Comparison of ENCODE assay signal across 8 mouse cellular contexts in the genomic region with DNA sequence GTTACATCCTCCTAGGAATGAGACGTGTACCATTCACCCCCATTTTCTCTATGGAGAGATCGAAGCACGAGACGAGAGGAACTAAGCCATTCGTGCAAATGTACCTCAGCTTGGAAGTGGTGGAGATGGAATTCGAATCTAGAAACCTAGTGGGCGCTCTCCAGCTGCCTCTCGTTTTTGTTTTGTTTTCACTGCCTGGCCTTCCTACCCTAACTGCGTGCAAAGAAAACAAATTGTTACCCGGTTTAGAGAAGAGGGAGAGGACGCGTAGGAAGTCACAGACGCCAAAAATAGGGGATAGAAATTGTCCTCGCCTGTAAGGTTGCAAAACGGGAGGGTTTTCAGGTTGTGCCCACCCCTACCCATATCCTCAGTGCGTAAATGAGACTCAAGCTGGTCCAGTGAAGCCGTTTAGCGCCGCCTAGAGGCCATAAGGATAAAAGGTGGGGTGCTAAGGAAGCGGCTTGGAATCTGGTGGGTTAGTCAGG. TPM values are rescaled to one million over a fixed set of nuclear protein-coding genes. Genes with fewer than 3 reads are reported as not detected.
DNase-seq lines count a peak whose midpoint lies in the region; ATAC-seq lines count a peak whose summit lies in the region.

No protein-coding gene starts in this region.

- H3K4me3 ChIP-seq in embryonic facial prominence, embryonic 10.5 days, result peak overlapping the region; percentile 58
- H3K4me3 ChIP-seq in limb, embryonic 13.5 days, result peak overlapping the region; percentile 53
- peak overlapping the region; percentile 44 for H3K4me3 ChIP-seq in midbrain, embryonic 15.5 days

- peaks cover 17% of the 10 kb centered on the region for H3K4me1 ChIP-seq in embryonic facial prominence, embryonic 10.5 days
- H3K4me1 ChIP-seq in limb, embryonic 13.5 days, result peaks cover 11% of the 10 kb centered on the region
- H3K4me1 ChIP-seq in midbrain, embryonic 15.5 days, result peaks cover 23% of the 10 kb centered on the region

- WGBS in embryonic facial prominence, embryonic 10.5 days, result 2% methylated on average over 20 of the region's 20 CpGs
- WGBS in limb, embryonic 13.5 days, result under 1% methylated on average over 20 of the region's 20 CpGs
- WGBS in midbrain, embryonic 15.5 days, result under 1% methylated on average over 20 of the region's 20 CpGs

- peaks cover 63% of the 10 kb centered on the region for H3K27me3 ChIP-seq in embryonic facial prominence, embryonic 10.5 days (replicated peaks; ENCODE audit: low read depth, poor library complexity, severe bottlenecking)
- H3K27me3 ChIP-seq in limb, embryonic 13.5 days, result peaks cover 65% of the 10 kb centered on the region
- peaks cover 30% of the 10 kb centered on the region for H3K27me3 ChIP-seq in midbrain, embryonic 15.5 days (replicated peaks)

- no peaks in the 10 kb centered on the region for H3K36me3 ChIP-seq in embryonic facial prominence, embryonic 10.5 days (replicated peaks)
- H3K36me3 ChIP-seq in limb, embryonic 13.5 days, result no peaks in the 10 kb centered on the region
- no peaks in the 10 kb centered on the region for H3K36me3 ChIP-seq in midbrain, embryonic 15.5 days (replicated peaks)

- peak overlapping the region; percentile 26; the same call in 1 of the 2 replicates for H3K9ac ChIP-seq in limb, embryonic 13.5 days
- peak overlapping the region; percentile 30; the same call in 1 of the 2 replicates for H3K9ac ChIP-seq in midbrain, embryonic 15.5 days

- H3K4me2 ChIP-seq in limb, embryonic 13.5 days (replicated peaks), result peak overlapping the region; percentile 74
- H3K4me2 ChIP-seq in midbrain, embryonic 15.5 days, result peak overlapping the region; percentile 66

- H3K9me3 ChIP-seq in embryonic facial prominence, embryonic 10.5 days, result no peaks in the 10 kb centered on the region
- H3K9me3 ChIP-seq in limb, embryonic 13.5 days, result no peaks in the 10 kb centered on the region
- no peaks in the 10 kb centered on the region for H3K9me3 ChIP-seq in midbrain, embryonic 15.5 days

- no peak overlapping the region for H3K27ac ChIP-seq in embryonic facial prominence, embryonic 10.5 days (replicated peaks)
- H3K27ac ChIP-seq in limb, embryonic 13.5 days, result no peak overlapping the region
- H3K27ac ChIP-seq in midbrain, embryonic 15.5 days, result no peak overlapping the region

- peak; percentile 59 for ATAC-seq in limb, embryonic 13.5 days (ENCODE audit: low FRiP score, low read depth)
- ATAC-seq in midbrain, embryonic 15.5 days (replicated peaks), result peak; percentile 62

- DNase-seq in 416B (ENCODE audit: low read depth), result peak; percentile 94
- peak; percentile 78 for DNase-seq in adrenal gland, postnatal 10 days
- peak; percentile 79 for DNase-seq in embryonic facial prominence, embryonic 10.5 days (ENCODE audit: low spot score)
- DNase-seq in heart, adult 11 months, result peak; percentile 99
- peak; percentile 80 for DNase-seq in kidney, adult 11 months
- peak; percentile 54 to 67 for DNase-seq in spleen, postnatal 36 days (ENCODE audit: low spot score in 2 of 2)

RNA-seq across cellular contexts. Expression of a gene that starts 2.2 kb away (rescaled TPM):
- total RNA-seq in adrenal gland, postnatal 10 days (2021), result 1 to 10 TPM; 4.4 to 4.8 TPM
- polyA plus RNA-seq in embryonic facial prominence, embryonic 10.5 days (2016; fragmentation: Nextera tagmentation; extraction: Ambion mirVana), result 1.4 and 1.6 TPM in 2 replicates
- 2.1 and 2.7 TPM in 2 replicates for polyA plus RNA-seq in limb, embryonic 13.5 days (2015; fragmentation: Nextera tagmentation; extraction: Ambion mirVana)
- 1.5 and 1.6 TPM in 2 replicates for polyA plus RNA-seq in midbrain, embryonic 15.5 days (2015; fragmentation: Nextera tagmentation; extraction: Ambion mirVana)

RNA-seq across cellular contexts. Expression of a gene that starts 27.4 kb away (rescaled TPM):
- total RNA-seq in adrenal gland, postnatal 10 days (2021), result 10 to 100 TPM; 39.2 to 56.6 TPM
- 37.4 and 42.2 TPM in 2 replicates for polyA plus RNA-seq in embryonic facial prominence, embryonic 10.5 days (2016; fragmentation: Nextera tagmentation; extraction: Ambion mirVana)
- 28.8 and 38.1 TPM in 2 replicates for polyA plus RNA-seq in limb, embryonic 13.5 days (2015; fragmentation: Nextera tagmentation; extraction: Ambion mirVana)
- 9.6 and 10.5 TPM in 2 replicates for polyA plus RNA-seq in midbrain, embryonic 15.5 days (2015; fragmentation: Nextera tagmentation; extraction: Ambion mirVana)

RNA-seq across cellular contexts. Expression of a gene that starts 28.4 kb away (rescaled TPM):
- 10 to 100 TPM; 51.1 to 56.2 TPM for total RNA-seq in adrenal gland, postnatal 10 days (2021)
- 24.9 and 25.7 TPM in 2 replicates for polyA plus RNA-seq in embryonic facial prominence, embryonic 10.5 days (2016; fragmentation: Nextera tagmentation; extraction: Ambion mirVana)
- polyA plus RNA-seq in limb, embryonic 13.5 days (2015; fragmentation: Nextera tagmentation; extraction: Ambion mirVana), result 34.5 and 36.5 TPM in 2 replicates
- 22.7 and 23.1 TPM in 2 replicates for polyA plus RNA-seq in midbrain, embryonic 15.5 days (2015; fragmentation: Nextera tagmentation; extraction: Ambion mirVana)

RNA-seq across cellular contexts. Expression of a gene that starts 48.7 kb away (rescaled TPM):
- 100 to 1,000 TPM; 426 to 804 TPM for total RNA-seq in adrenal gland, postnatal 10 days (2021)
- polyA plus RNA-seq in embryonic facial prominence, embryonic 10.5 days (2016; fragmentation: Nextera tagmentation; extraction: Ambion mirVana), result 0.30 and 0.32 TPM in 2 replicates
- 0.31 and 0.59 TPM in 2 replicates for polyA plus RNA-seq in limb, embryonic 13.5 days (2015; fragmentation: Nextera tagmentation; extraction: Ambion mirVana)
- polyA plus RNA-seq in midbrain, embryonic 15.5 days (2015; fragmentation: Nextera tagmentation; extraction: Ambion mirVana), result 2.2 TPM in 2 replicates
